Mouse (Mus musculus) lung, embryonic 16.5 days (tissue): Measurements from ENCODE around the gene Gal. TPM values are rescaled to one million over a fixed set of nuclear protein-coding genes. Genes with fewer than 3 reads are reported as not detected.

Experiments
- ATAC-seq: fragments of 200-750 bp; cut with Nextera tagmentation; 2 replicates; pipeline ENCODE4 v1.8.0; 2017; ENCODE audit warnings: low read depth, mild to moderate bottlenecking, moderate library complexity
- H3K27ac ChIP-seq: fragments of 300-500 bp; sonication (generic); 2 replicates; pipeline ENCODE4 v1.5.1; 2014; ENCODE audit warnings: mild to moderate bottlenecking, control low read depth, low read length
- H3K27me3 ChIP-seq: fragments of 300-500 bp; sonication (generic); 2 replicates; pipeline ENCODE4 v1.6.1; 2014; ENCODE audit warnings: low read depth, low read length, mixed read lengths; ENCODE audit not compliant: control insufficient read depth, insufficient read depth
- H3K36me3 ChIP-seq: fragments of 300-500 bp; sonication (generic); 2 replicates; pipeline ENCODE4 v1.6.1; 2014; ENCODE audit warnings: low read length; ENCODE audit not compliant: control insufficient read depth, insufficient read depth
- H3K4me1 ChIP-seq: fragments of 300-500 bp; sonication (generic); replicated peaks from 2 replicates; pipeline ENCODE4 v1.6.1; 2014; ENCODE audit warnings: low read length, mixed read lengths; ENCODE audit not compliant: control insufficient read depth, insufficient read depth
- H3K4me2 ChIP-seq: fragments of 300-500 bp; sonication (generic); 2 replicates; pipeline ENCODE4 v1.6.1; 2014; ENCODE audit warnings: low read depth, low read length, control low read depth
- H3K4me3 ChIP-seq: fragments of 300-500 bp; sonication (generic); 2 replicates; pipeline ENCODE4 v1.5.1; 2014; ENCODE audit warnings: mild to moderate bottlenecking, low read length, control low read depth
- H3K9ac ChIP-seq: fragments of 300-500 bp; sonication (generic); 2 replicates; pipeline ENCODE4 v1.6.1; 2014; ENCODE audit warnings: low read length, control low read depth
- H3K9me3 ChIP-seq: fragments of 300-500 bp; sonication (generic); 2 replicates; pipeline ENCODE4 v1.6.1; 2016; ENCODE audit warnings: low read length; ENCODE audit not compliant: control insufficient read depth
- WGBS: fragments of 180-500 bp; shearing (Covaris S2); extraction: QIAGEN DNeasy Blood & Tissue Kit; methylation state at CpG from one replicate; pipeline ENCODE4 v1.1.7; 2014; 5-methylcytosine and 5-hydroxymethylcytosine counted together
- polyA plus RNA-seq: library from polyadenylated mRNA; unstranded; fragments of >200 nt; fragmentation: Nextera tagmentation; extraction: Ambion mirVana; gene quantifications from 2 replicates; pipeline ENCODE4 v1.2.1, GENCODE M21; 2015

The Gal gene
- polyA plus RNA-seq, 1 experiment from 2014 or later: 1.3 TPM

DNA sequence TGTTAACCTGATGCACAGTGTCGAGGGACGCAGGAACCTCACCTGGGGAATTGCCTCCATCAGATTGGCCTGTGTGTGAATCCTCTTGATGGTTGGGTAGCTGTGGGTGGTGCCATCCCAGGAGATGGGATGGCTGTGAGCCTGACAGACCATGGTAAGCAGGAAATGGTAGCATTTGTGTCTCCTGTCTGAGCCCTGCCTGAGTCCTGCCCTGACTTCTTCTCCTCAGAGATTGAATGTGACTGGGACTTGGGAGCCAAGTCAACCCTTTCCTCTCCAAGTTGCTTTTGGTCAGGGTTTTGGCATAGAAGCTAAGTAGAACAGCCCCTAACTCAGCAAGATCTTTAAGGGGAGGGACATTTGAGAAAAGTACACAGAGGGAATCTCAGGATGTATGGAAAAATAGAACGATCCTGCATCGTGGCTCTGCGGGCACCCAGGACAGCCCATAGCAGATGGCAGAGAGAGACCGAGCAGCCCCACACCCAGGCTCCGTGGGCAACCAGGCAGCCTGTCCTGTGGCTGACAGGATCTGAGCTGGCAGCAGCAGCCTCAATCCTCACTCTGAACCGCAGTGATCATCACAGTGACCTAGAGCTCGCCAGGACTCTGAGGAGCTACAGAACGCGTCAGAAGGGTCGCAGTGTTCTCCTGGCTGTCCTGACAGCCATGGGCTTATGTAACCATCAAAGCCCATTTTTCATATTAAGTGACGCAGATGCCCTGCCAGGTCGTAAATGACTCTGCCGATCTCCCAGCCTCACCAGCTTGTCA is 13.9 kb upstream of the Gal start:
- 64% methylated on average over 15 of the region's 15 CpGs for WGBS
- Histone ChIP-seq H3K9ac (no peak overlapping the region), H3K9me3 (no peaks in the 10 kb centered on the region), H3K4me3 (no peak overlapping the region), H3K27me3 (no peaks in the 10 kb centered on the region), H3K4me2 (no peak overlapping the region), H3K27ac (no peak overlapping the region), H3K36me3 (no peaks in the 10 kb centered on the region), H3K4me1 (no peaks in the 10 kb centered on the region)
- ATAC-seq: no peak

DNA sequence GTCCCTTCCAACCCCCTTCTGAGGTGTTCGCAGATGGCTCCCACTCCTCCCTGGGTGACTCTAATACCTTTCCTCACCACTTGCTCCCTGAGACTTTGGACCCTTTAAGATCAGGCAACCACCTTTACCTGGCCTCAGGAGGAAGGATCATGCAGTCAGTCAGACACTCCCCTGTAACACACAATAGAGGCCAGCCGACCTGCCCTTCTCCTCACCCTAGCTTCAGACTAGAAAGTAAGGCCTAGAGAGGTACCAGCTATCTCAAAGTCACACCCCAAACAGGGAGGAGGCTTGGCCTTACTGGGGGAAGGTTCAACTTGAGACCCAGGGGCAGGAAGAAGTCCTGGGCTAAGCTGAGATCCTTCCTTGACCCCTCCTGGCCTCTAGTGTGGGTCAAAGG is 9.9 kb upstream of the Gal start:
- Histone ChIP-seq H3K27ac (no peak overlapping the region), H3K27me3 (no peaks in the 10 kb centered on the region), H3K9ac (no peak overlapping the region), H3K36me3 (no peaks in the 10 kb centered on the region), H3K4me3 (no peak overlapping the region), H3K4me1 (no peaks in the 10 kb centered on the region), H3K4me2 (no peak overlapping the region), H3K9me3 (no peaks in the 10 kb centered on the region)
- ATAC-seq: no peak
- 70% methylated on average over 2 of the region's 2 CpGs for WGBS

DNA sequence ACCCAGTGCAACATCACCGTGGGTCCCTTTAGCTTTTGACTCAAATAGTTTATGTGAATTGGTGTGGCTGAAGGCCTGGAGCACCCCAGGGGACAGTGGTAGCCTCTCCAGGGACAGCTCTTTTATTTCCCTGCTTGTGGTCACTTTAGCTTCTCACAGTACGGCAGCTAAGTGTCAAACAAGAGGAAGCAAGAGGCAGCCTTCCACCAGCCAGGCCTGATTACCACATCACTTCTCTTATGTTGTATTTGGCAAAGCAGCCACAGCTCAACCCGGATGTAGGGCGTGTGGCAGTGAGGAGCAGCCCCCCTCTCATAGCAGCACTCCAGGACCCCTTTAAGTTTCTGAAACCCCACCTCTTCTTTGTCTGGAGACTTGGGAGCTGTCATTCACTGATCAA is 8.6 kb upstream of the Gal start:
- 22% methylated on average over 4 of the region's 4 CpGs for WGBS
- peak; percentile 34; the same call in 1 of the 2 replicates for ATAC-seq

DNA sequence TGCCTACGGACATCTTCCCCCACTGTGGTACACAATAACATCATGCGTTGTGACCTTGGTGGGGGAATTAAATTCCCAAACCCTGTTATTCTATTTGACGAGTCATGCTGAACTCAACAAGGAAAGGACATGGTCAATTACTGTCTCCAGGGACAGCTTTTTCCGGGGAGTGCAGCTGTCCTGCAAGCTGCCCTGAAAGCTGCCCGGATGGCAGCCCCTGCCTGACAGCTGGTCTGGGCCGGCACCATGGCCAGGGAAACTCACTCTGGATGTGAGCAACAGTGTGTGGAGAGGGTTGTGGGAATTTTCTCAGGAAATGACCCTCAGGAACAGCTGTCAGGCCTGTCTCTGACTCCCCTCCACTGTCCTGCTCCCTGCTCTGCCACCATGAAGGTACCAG is 8.1 kb upstream of the Gal start:
- Histone ChIP-seq H3K9me3 (0 out of 2 replicates have a peak, but pooled peaks cover 2% of the 10 kb centered on the region), H3K4me2 (no peak overlapping the region), H3K27ac (no peak overlapping the region), H3K4me3 (no peak overlapping the region), H3K4me1 (no peaks in the 10 kb centered on the region), H3K9ac (no peak overlapping the region), H3K36me3 (no peaks in the 10 kb centered on the region), H3K27me3 (no peaks in the 10 kb centered on the region)
- 65% methylated on average over 6 of the region's 6 CpGs for WGBS
- ATAC-seq: no peak

More for the DNA sequence above, 8.6 kb upstream of the Gal start:
- no peak overlapping the region for H3K4me3 ChIP-seq
- H3K9me3 ChIP-seq: 0 out of 2 replicates have a peak, but pooled peaks cover 2% of the 10 kb centered on the region
- no peak overlapping the region for H3K27ac ChIP-seq
- H3K27me3 ChIP-seq: no peaks in the 10 kb centered on the region
- H3K36me3 ChIP-seq: no peaks in the 10 kb centered on the region
- H3K4me2 ChIP-seq: no peak overlapping the region
- H3K4me1 ChIP-seq: no peaks in the 10 kb centered on the region
- no peak overlapping the region for H3K9ac ChIP-seq

DNA sequence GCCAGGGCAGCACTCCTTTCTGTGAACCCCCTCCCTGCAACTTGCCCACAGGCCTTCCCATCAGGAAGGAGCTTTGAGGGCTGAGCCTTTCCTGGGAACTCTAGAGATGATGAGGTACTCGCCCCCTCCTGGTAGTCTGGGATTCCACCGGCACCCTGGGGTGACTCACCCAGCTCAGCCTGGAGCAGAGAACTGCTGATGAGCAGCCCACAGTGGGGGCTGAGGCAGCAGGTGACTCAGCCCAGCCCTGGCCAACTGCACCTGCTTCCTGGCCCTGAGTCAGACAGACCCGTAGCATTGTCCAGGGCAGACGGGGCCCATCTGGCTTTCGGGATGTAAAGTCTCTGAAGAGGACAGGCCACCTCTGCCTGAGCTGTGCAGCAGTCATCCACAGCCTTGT is 4.9 kb upstream of the Gal start:
- no peak overlapping the region for H3K4me3 ChIP-seq
- no peak overlapping the region for H3K9ac ChIP-seq
- H3K4me2 ChIP-seq: no peak overlapping the region
- no peak overlapping the region for H3K27ac ChIP-seq
- H3K4me1 ChIP-seq: no peaks in the 10 kb centered on the region; the same call in 1 of the 2 replicates
- no peaks in the 10 kb centered on the region for H3K36me3 ChIP-seq
- H3K27me3 ChIP-seq: peaks cover 5% of the 10 kb centered on the region
- 58% methylated on average over 5 of the region's 5 CpGs for WGBS
- H3K9me3 ChIP-seq: 0 out of 2 replicates have a peak, but pooled peaks cover 2% of the 10 kb centered on the region
- no peak for ATAC-seq

DNA sequence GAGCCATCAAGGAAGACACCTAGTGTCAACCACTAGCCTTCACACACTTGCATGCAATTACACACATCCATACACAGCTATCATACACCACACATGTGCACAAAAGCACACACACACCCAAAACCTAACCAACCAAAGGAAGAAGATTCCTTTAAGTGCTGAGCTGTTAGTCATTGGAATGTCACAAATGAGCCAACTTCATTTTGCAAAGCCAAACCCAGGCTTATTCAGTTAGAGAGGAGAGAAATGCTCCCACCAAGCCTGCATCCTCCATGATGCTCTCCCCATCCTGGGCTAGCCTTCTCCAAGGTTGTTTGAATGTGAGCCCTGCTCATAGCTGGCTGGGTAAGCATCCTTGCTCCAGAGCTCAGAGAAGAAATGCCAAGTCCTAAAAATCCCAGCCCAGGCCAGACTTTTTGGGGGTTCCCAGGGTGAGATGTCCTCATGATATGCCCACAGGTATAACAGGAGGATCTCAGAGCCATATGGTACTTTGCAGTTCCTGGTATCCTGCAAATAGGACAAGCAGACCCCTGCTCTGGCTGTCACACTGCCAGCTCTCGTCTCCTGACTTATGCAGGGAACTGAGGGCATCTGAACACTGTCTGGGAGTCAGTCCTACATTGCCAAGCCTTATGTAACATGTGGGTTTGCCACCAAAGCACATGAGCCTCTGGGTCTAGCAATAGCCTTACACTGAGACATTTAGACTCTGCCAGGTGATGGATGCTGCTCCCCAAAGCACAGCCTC is 8.6 kb downstream of the Gal start:
- Histone ChIP-seq H3K4me3 (no peak overlapping the region), H3K4me1 (no peaks in the 10 kb centered on the region), H3K27me3 (no peaks in the 10 kb centered on the region), H3K4me2 (no peak overlapping the region), H3K27ac (no peak overlapping the region), H3K9me3 (no peaks in the 10 kb centered on the region), H3K36me3 (no peaks in the 10 kb centered on the region), H3K9ac (no peak overlapping the region)
- ATAC-seq: no peak
- WGBS: 39% methylated on average over 1 of the region's 1 CpGs

DNA sequence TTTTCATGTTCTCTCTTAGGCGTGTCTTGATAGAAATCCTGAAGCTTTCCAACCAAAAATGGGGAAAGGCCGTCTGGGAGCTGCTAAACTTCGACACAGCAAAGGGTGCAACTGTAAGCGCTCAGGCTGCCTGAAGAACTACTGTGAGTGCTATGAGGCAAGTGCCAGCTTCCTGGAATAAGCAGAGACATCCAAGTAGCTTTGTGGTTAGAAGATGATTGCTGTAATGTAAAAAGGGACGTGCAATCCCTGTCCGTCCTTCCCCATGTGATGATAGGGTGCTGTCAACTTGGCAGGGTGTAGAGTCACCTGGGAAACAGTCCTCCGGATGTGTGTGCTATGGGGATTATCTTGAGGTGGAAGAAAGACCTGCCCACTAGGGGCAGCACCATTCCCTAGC is 10.3 kb downstream of the Gal start:
- no peaks in the 10 kb centered on the region for H3K4me1 ChIP-seq
- no peaks in the 10 kb centered on the region for H3K9me3 ChIP-seq
- no peaks in the 10 kb centered on the region for H3K27me3 ChIP-seq
- no peak overlapping the region for H3K9ac ChIP-seq
- WGBS: 78% methylated on average over 7 of the region's 7 CpGs
- no peak overlapping the region for H3K27ac ChIP-seq
- no peak overlapping the region for H3K4me3 ChIP-seq
- no peaks in the 10 kb centered on the region for H3K36me3 ChIP-seq
- H3K4me2 ChIP-seq: no peak overlapping the region
- no peak for ATAC-seq

DNA sequence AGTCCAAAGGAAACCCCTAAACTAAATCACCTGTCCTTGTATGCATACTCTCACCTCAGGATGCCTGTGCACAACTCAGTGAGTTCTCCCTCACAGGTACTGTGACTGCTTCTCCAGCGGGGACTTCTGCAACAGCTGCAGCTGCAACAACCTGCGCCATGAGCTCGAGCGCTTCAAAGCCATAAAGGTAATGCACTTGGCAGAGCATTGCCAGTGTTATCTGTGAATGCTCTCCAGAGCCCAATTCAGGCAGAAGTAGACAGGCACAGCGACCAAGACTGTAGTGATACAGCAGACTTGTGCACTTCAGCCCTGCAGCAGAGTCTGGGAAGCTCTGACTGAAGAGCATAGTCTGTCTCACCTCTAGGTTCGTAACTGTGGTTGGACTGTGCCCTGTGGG is 12.0 kb downstream of the Gal start:
- 75% methylated on average over 6 of the region's 6 CpGs for WGBS

DNA sequence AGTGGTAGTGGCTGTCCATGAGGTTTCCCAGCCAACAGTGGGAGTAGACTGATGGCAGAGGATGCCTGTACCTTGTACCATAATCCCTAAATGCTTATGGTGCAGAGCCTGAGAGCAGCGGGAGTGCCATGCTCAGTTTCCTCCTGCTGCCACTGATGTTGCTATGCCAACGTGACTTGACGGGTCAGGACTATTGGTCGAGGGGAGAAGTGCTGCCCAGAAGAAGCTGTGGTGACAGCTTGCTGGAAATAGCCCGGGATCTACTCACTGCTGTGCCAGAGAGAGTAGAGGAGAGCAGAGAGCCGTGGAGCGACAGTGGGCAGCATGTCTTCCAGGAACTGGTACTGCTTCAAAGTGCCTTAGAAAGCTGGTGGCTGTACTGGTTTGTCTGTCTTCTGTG is 12.4 kb downstream of the Gal start:
- 43% methylated on average over 7 of the region's 7 CpGs for WGBS
- no peak overlapping the region for H3K4me3 ChIP-seq
- H3K27ac ChIP-seq: no peak overlapping the region
- H3K27me3 ChIP-seq: no peaks in the 10 kb centered on the region
- H3K4me2 ChIP-seq: no peak overlapping the region
- ATAC-seq: no peak
- H3K9me3 ChIP-seq: no peaks in the 10 kb centered on the region
- H3K9ac ChIP-seq: no peak overlapping the region
- no peaks in the 10 kb centered on the region for H3K36me3 ChIP-seq
- no peaks in the 10 kb centered on the region for H3K4me1 ChIP-seq

More for the DNA sequence above, 12.0 kb downstream of the Gal start:
- Histone ChIP-seq H3K4me1 (no peaks in the 10 kb centered on the region), H3K4me2 (no peak overlapping the region), H3K4me3 (no peak overlapping the region), H3K27me3 (no peaks in the 10 kb centered on the region), H3K9me3 (no peaks in the 10 kb centered on the region), H3K27ac (no peak overlapping the region), H3K9ac (no peak overlapping the region), H3K36me3 (no peaks in the 10 kb centered on the region)
- no peak for ATAC-seq
